Mouse (Mus musculus): ENCODE data around the gene Rpa2.

Rpa2 gene

GRCm38 (mm10) chr4:132803212-132803611 is 35.1 kb downstream of the Rpa2 start:
- in situ Hi-C loops (cut with MboI) = no loop called here

- in situ Hi-C loops (cut with MboI) = no loop called here
Measured at GRCm38 (mm10) chr4:132803876-132804275, 35.7 kb downstream of the Rpa2 start.

- in situ Hi-C loops (cut with MboI) = no loop called here
Measured at GRCm38 (mm10) chr4:132804331-132804730, 36.2 kb downstream of the Rpa2 start.

- in situ Hi-C loops (cut with MboI) = no loop called here
Measured at GRCm38 (mm10) chr4:132805146-132805545, 37.0 kb downstream of the Rpa2 start.

GRCm38 (mm10) chr4:132805599-132806197 is 37.6 kb downstream of the Rpa2 start:
- in situ Hi-C loops (cut with MboI) = no loop called here

- in situ Hi-C loops (cut with MboI) = no loop called here
Measured at GRCm38 (mm10) chr4:132806620-132807191, 38.6 kb downstream of the Rpa2 start.

GRCm38 (mm10) chr4:132807771-132808641 is 39.9 kb downstream of the Rpa2 start:
- in situ Hi-C loops (cut with MboI) = no loop called here

GRCm38 (mm10) chr4:132809621-132810020 is 41.5 kb downstream of the Rpa2 start:
- in situ Hi-C loops (cut with MboI) = no loop called here

- in situ Hi-C loops (cut with MboI) = loop anchor here (5.0 kb wide), 1 partner anchor 39 kb away; no protein-coding TSS in a partner anchor
Measured at GRCm38 (mm10) chr4:132816404-132816803, 48.3 kb downstream of the Rpa2 start.

GRCm38 (mm10) chr4:132816855-132817254 is 48.7 kb downstream of the Rpa2 start:
- in situ Hi-C loops (cut with MboI) = loop anchor here (5.0 kb wide), 1 partner anchor 40 kb away; no protein-coding TSS in a partner anchor

- in situ Hi-C loops (cut with MboI) = loop anchor here (5.0 kb wide), 1 partner anchor 41 kb away; no protein-coding TSS in a partner anchor
Measured at GRCm38 (mm10) chr4:132818442-132818841, 50.3 kb downstream of the Rpa2 start.

- in situ Hi-C loops (cut with MboI) = no loop called here
Measured at GRCm38 (mm10) chr4:132823614-132824366, 55.7 kb downstream of the Rpa2 start.

Measured in mature B cell (primary cell).